Mouse (Mus musculus) forebrain, embryonic 14.5 days (tissue): ENCODE measurements around the gene Mical3. TPM values are rescaled to one million over a fixed set of nuclear protein-coding genes. Genes with fewer than 3 reads are reported as not detected.

Source experiments
- ATAC-seq: fragments of 200-750 bp; cut with Nextera tagmentation; 2 replicates; pipeline ENCODE4 v1.8.0; 2017; ENCODE audit warnings: mild to moderate bottlenecking, moderate library complexity
- DNase-seq: peaks from one replicate; pipeline ENCODE4 v3.0.0-alpha.2; 2015; ENCODE audit warnings: low spot score
- H3K27ac ChIP-seq: fragments of 300-500 bp; sonication (generic); 2 replicates; pipeline ENCODE4 v1.5.1; 2014; ENCODE audit warnings: low read depth, mild to moderate bottlenecking, control low read depth, low read length, moderate library complexity
- H3K27me3 ChIP-seq: fragments of 300-500 bp; sonication (generic); replicated peaks from 2 replicates; pipeline ENCODE4 v1.6.1; 2014; ENCODE audit warnings: low read length, control low read depth, mixed read lengths; ENCODE audit not compliant: control insufficient read depth, insufficient read depth
- H3K36me3 ChIP-seq: fragments of 300-500 bp; sonication (generic); 2 replicates; pipeline ENCODE4 v1.6.1; 2014; ENCODE audit warnings: low read length, control low read depth; ENCODE audit not compliant: control insufficient read depth, insufficient read depth
- H3K4me1 ChIP-seq: fragments of 300-500 bp; sonication (generic); 2 replicates; pipeline ENCODE4 v1.6.1; 2014; ENCODE audit warnings: antibody characterized with exemption, low read length, control low read depth; ENCODE audit not compliant: control insufficient read depth, insufficient read depth
- H3K4me2 ChIP-seq: fragments of 300-500 bp; sonication (generic); 2 replicates; pipeline ENCODE4 v1.6.1; 2014; ENCODE audit warnings: mild to moderate bottlenecking, control low read depth, low read length
- H3K4me3 ChIP-seq: fragments of 300-500 bp; sonication (generic); 2 replicates; pipeline ENCODE4 v1.5.1; 2014; ENCODE audit warnings: low read depth, low read length, control low read depth
- H3K9ac ChIP-seq: fragments of 300-500 bp; sonication (generic); 2 replicates; pipeline ENCODE4 v1.6.1; 2014; ENCODE audit warnings: mild to moderate bottlenecking, low read length, control low read depth, moderate library complexity
- H3K9me3 ChIP-seq: fragments of 300-500 bp; sonication (generic); replicated peaks from 2 replicates; pipeline ENCODE4 v1.6.1; 2016; ENCODE audit warnings: low read length, control low read depth, mixed read lengths; ENCODE audit not compliant: control insufficient read depth
- WGBS: fragments of 180-500 bp; shearing (Covaris S2); extraction: QIAGEN DNeasy Blood & Tissue Kit; methylation state at CpG from one replicate; pipeline ENCODE4 v1.1.7; 2014; 5-methylcytosine and 5-hydroxymethylcytosine counted together
- polyA plus RNA-seq: library from polyadenylated mRNA; unstranded; fragments of >200 nt; fragmentation: Nextera tagmentation; extraction: Ambion mirVana; gene quantifications from 2 replicates; pipeline ENCODE4 v1.2.1, GENCODE M21; 2014

The Mical3 gene
- polyA plus RNA-seq, 1 experiment from 2014 or later, result 19.4 TPM

DNA sequence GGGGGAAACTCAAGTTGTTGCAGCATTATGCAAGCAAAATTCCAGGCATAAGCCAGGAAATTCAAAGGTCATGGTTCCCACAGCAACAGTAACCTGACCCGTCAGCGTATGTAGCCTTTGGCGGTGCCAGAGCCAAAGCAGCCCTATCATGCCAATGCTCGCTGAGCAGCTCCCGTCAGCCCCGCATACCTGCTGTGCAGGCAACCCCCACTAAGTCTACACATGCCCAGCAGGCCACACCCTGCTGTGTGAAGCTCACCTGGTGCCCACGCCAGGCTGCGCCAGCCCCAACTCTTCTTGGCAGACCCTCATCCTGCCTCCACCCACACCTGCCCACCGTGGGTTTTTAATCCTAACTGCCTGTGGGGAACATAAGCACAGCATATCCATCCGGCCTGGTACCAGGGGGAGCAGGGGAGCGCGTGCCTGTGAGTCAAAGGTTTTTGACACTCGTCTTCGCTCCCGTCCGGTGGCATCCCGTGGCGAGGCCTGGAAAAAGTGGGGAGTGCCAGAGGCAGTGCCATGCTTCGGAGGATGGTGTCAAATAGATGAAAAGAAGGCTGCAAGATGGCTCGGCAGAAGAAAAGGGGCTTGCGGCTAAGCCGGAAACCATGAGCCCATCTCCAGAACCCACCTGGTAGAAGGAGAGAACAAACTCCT lies 43.1 kb downstream of the Mical3 start:
- no peak overlapping the region for H3K4me3 ChIP-seq
- H3K27ac ChIP-seq, result no peak overlapping the region
- DNase-seq, result no peak
- WGBS, result 81% methylated on average over 22 of the region's 22 CpGs
- H3K9me3 ChIP-seq, result no peaks in the 10 kb centered on the region
- peak; percentile 26; the same call in 1 of the 2 replicates for ATAC-seq
- no peak overlapping the region for H3K4me2 ChIP-seq
- H3K4me1 ChIP-seq, result no peaks in the 10 kb centered on the region
- H3K27me3 ChIP-seq, result no peaks in the 10 kb centered on the region
- H3K36me3 ChIP-seq, result 0 out of 2 replicates have a peak, but pooled peaks cover 2% of the 10 kb centered on the region
- H3K9ac ChIP-seq, result no peak overlapping the region

DNA sequence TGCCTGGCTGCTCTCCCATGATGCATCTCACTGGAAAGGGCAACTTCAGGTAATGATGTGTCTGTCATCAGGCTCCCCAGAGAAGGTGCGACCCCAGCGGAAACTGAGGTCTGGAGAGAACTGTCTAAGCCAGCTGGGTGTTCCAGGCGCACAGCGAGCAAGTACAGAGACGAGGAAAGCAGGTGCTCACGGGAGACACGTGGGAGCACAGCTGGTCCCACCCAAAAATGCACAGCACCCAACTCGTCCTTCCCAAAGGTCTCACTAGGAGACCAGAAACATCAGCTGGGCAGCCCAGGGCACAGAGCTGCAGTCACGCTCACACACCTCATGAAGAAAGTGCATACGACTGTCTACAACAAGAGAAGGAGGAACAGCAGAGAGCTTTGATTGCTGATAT lies 43.7 kb downstream of the Mical3 start:
- DNase-seq, result no peak
- no peaks in the 10 kb centered on the region for H3K27me3 ChIP-seq
- H3K4me2 ChIP-seq, result no peak overlapping the region
- no peaks in the 10 kb centered on the region for H3K9me3 ChIP-seq
- H3K4me1 ChIP-seq, result no peaks in the 10 kb centered on the region
- WGBS, result 83% methylated on average over 10 of the region's 10 CpGs
- H3K4me3 ChIP-seq, result no peak overlapping the region
- no peak for ATAC-seq
- no peak overlapping the region for H3K9ac ChIP-seq
- H3K27ac ChIP-seq, result no peak overlapping the region
- H3K36me3 ChIP-seq, result 0 out of 2 replicates have a peak, but pooled peaks cover 2% of the 10 kb centered on the region

DNA sequence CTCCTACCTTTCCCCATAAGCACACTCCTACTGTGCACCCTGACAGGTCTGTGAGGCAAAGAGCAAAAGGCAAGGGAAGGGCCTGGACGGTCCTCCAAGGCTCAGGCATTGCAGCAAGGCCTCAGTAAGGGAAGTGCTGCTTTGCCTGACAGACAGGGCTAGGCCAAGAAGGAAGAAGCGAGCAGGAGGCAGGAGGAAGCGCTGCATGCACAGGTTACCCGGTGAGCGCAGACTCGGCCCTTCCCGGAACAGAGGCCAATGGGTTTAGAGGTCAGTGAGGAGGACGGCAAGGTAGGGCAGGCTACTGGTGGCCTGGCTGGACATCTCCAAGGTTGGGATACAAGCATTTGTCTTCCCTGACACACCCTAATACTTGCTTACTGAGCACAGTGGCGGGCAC lies 44.6 kb downstream of the Mical3 start:
- Histone ChIP-seq H3K36me3 (0 out of 2 replicates have a peak, but pooled peaks cover 2% of the 10 kb centered on the region), H3K9ac (no peak overlapping the region), H3K4me2 (no peak overlapping the region), H3K27ac (no peak overlapping the region), H3K9me3 (no peaks in the 10 kb centered on the region), H3K27me3 (no peaks in the 10 kb centered on the region), H3K4me1 (peaks cover 4% of the 10 kb centered on the region; the same call in 1 of the 2 replicates), H3K4me3 (no peak overlapping the region)
- DNase-seq (no peak), ATAC-seq (no peak)
- WGBS, result 90% methylated on average over 9 of the region's 9 CpGs

DNA sequence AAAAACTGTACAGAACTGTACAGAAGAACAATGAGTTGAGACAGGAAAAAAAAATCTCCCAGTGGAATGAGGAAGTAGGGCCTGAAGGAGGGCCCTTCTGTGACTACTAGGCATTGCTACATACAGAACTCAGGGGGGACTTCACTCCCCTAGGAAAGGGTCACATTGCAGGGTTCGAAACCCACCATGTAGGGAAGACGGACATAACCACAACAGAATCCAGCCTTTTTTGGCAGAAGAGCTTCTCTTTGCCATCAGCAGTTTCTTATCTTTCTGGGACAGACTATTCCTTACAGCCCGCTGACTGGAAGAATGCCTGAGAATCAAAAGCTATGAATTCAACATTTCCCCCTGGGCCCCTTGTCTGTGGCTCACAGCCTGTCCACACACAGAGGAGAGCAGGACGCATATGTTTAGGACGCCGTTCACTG lies 46.7 kb downstream of the Mical3 start:
- Histone ChIP-seq H3K27ac (0 out of 2 replicates have a peak overlapping the region, but pooled peaks have one; percentile 14), H3K36me3 (no peaks in the 10 kb centered on the region), H3K9ac (no peak overlapping the region)

DNA sequence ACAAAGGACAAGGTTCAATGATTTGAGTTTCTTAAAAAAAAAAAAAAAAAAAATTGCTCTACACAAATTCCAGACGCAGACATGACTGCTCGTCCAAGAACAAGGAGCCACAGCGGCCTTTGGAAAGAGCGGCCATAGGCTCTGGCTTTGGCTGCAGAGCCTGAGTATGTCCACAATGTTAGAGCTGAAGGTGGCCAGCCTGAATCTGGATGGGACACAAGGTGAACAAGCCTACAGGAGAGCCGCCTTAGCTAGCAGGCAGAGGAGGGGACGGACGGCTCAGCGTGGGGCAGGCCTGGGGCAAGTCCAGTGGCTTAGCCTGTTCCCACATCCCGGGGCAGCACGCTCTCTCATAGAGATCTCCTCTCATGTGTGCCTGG lies 48.7 kb downstream of the Mical3 start:
- DNase-seq (no peak), ATAC-seq (no peak)
- Histone ChIP-seq H3K9ac (no peak overlapping the region), H3K4me3 (no peak overlapping the region), H3K4me1 (peaks cover 4% of the 10 kb centered on the region; the same call in 1 of the 2 replicates), H3K27ac (no peak overlapping the region), H3K36me3 (no peaks in the 10 kb centered on the region), H3K4me2 (no peak overlapping the region), H3K27me3 (no peaks in the 10 kb centered on the region), H3K9me3 (no peaks in the 10 kb centered on the region)
- WGBS, result 90% methylated on average over 10 of the region's 10 CpGs

More for the DNA sequence above, 46.7 kb downstream of the Mical3 start:
- 80% methylated on average over 6 of the region's 6 CpGs for WGBS
- no peaks in the 10 kb centered on the region for H3K9me3 ChIP-seq
- ATAC-seq (no peak), DNase-seq (no peak)
- H3K4me2 ChIP-seq, result no peak overlapping the region
- peaks cover 4% of the 10 kb centered on the region; the same call in 1 of the 2 replicates for H3K4me1 ChIP-seq
- H3K4me3 ChIP-seq, result no peak overlapping the region
- H3K27me3 ChIP-seq, result no peaks in the 10 kb centered on the region

DNA sequence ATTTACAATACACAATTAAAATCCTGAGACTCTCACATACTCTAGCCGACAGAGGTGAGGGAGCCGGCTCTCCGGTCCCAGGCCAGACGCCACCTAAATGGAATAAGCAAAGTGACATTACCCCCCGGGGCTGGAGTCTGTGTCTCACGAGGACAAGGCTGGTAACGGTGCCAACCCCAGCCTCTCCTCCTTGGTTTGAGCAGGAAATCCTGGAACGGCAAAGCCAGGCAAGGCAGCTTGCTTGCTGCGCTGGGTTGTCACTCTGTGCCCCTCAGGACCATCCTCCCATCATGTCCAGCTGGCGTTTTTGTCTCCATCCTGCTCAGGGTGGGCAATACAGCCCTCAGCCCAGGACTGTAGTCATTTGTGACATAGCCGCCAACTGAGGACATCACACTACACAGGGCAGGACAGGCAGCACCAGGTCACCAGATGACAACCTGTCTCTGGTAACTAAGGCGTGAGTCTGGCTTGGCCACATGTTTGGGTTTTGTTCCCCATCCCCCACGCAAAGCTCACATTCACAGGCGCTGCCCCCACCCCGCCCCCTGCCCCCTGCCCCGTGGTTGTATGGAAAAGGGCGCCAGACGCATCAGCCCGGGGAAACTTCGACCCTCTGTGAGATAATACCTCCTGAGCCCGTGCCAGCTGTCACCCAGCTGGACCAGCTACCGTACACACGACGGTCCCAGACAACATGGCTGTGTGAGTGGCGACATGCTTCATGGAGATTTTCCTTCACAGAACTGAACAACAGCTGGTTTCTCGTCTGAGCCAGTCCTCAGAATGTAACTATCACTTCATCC lies 49.3 kb downstream of the Mical3 start:
- Histone ChIP-seq H3K27me3 (no peaks in the 10 kb centered on the region), H3K4me3 (no peak overlapping the region), H3K4me1 (peaks cover 4% of the 10 kb centered on the region; the same call in 1 of the 2 replicates), H3K9ac (no peak overlapping the region), H3K27ac (no peak overlapping the region), H3K36me3 (no peaks in the 10 kb centered on the region), H3K9me3 (no peaks in the 10 kb centered on the region), H3K4me2 (no peak overlapping the region)
- 64% methylated on average over 26 of the region's 26 CpGs for WGBS
- DNase-seq (no peak), ATAC-seq (no peak)

DNA sequence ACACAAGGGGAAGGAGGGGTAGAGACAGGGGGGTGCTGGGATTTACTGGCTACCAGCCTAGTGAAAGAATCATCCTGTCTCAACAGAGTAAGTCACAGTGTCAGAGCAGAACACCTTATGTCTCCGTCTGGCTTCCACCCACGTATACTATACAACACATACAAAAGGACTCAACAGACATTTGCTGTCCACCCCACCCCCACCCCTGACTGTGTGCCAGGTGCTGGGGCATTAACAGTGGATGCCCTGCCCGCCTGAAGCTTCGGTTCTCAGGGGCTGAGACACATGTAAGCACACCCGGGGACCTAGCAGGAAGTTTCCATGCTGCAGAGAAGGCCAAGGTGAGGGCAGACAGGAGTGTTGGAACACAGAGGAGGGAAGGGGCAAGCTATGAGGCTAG lies 52.6 kb downstream of the Mical3 start:
- Histone ChIP-seq H3K36me3 (no peaks in the 10 kb centered on the region), H3K4me1 (peaks cover 4% of the 10 kb centered on the region; the same call in 1 of the 2 replicates), H3K27me3 (no peaks in the 10 kb centered on the region), H3K27ac (no peak overlapping the region), H3K9me3 (no peaks in the 10 kb centered on the region), H3K4me3 (no peak overlapping the region), H3K4me2 (no peak overlapping the region), H3K9ac (no peak overlapping the region)
- ATAC-seq, result 0 out of 2 replicates have a peak, but pooled peaks have one; percentile 7
- DNase-seq, result no peak
- 66% methylated on average over 5 of the region's 5 CpGs for WGBS

DNA sequence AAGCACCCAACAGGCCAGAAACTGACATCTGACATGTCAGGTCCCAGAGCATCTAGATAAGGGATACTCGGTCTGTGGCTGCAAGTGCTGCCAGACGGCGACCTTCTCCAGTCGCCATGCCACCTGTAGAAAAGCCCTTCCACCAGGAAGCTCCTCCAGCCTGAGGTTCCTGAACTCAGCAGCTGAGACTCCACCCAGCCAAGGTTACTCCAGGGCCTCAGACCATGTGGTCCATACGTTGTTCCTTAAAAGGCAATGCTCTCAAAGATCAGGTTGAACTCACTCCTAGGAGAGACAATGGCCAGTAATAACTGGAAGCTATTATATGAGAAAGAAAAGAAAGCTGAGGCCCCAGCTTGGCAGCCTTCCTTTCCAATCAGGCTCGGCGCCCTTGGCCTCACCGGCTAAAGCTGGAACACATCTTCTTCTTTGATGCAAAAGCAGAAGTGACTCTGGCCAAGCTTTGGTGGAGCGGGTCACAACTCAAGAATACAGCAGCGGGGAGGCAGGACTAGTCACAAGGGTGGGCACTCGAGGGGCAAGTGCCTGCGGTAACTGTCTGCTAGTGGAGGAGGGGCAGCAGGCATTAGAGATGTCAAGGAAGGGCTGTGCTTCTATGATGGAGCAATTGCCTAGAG lies 53.8 kb downstream of the Mical3 start:
- H3K27ac ChIP-seq, result no peak overlapping the region
- H3K4me1 ChIP-seq, result peaks cover 4% of the 10 kb centered on the region; the same call in 1 of the 2 replicates
- H3K9me3 ChIP-seq, result no peaks in the 10 kb centered on the region
- H3K9ac ChIP-seq, result no peak overlapping the region
- no peaks in the 10 kb centered on the region for H3K27me3 ChIP-seq
- H3K36me3 ChIP-seq, result no peaks in the 10 kb centered on the region
- no peak for DNase-seq
- no peak overlapping the region for H3K4me3 ChIP-seq
- no peak overlapping the region for H3K4me2 ChIP-seq
- 83% methylated on average over 12 of the region's 12 CpGs for WGBS
- ATAC-seq, result no peak
